Mouse (Mus musculus) megakaryocyte progenitor cell, adult 5-6 weeks (primary cell): ENCODE data around the gene Tmem151a. TPM values are rescaled to one million over a fixed set of nuclear protein-coding genes. Genes with fewer than 3 reads are reported as not detected.

ENCODE experiments used
- ATAC-seq: replicated peaks from 2 replicates; pipeline ENCODE4 v1.8.0; 2016; ENCODE audit warnings: mild to moderate bottlenecking, moderate TSS enrichment, inconsistent platforms; ENCODE audit not compliant: poor library complexity
- total RNA-seq, 2 experiments: library from RNA; stranded (forward) in 1 of 2; stranded (reverse) in 1 of 2; fragments of 157-497, 149-512 nt in 1 of 2; fragments of 200-1000 nt in 1 of 2; gene quantifications; 2 replicates each; pipeline versions ENCODE4 v1.2.3 to v1.2.4; 2015 to 2017

The Tmem151a gene
- total RNA-seq, 2 experiments from 2014 or later, result not detected

DNA sequence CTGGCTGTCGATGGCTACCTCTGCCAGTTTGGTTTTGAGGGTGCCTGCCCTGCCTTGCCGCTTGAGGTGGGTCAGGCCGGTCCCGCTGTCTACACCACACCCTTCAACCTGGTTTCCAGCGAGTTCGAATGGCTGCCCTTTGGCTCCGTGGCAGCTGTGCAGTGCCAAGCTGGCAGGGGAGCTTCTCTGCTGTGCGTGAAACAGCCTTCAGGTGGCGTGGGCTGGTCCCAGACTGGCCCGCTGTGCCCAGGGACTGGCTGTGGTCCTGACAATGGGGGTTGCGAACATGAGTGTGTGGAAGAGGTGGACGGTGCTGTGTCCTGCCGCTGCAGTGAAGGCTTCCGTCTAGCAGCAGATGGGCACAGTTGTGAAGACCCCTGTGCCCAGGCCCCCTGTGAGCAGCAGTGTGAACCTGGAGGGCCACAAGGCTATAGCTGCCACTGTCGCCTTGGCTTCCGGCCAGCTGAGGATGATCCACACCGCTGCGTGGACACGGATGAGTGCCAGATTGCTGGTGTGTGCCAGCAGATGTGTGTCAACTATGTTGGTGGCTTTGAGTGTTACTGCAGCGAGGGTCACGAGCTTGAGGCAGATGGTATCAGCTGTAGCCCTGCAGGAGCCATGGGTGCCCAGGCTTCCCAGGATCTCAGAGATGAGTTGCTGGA lies 16.6 kb downstream of the Tmem151a start:
- ATAC-seq, result no peak

DNA sequence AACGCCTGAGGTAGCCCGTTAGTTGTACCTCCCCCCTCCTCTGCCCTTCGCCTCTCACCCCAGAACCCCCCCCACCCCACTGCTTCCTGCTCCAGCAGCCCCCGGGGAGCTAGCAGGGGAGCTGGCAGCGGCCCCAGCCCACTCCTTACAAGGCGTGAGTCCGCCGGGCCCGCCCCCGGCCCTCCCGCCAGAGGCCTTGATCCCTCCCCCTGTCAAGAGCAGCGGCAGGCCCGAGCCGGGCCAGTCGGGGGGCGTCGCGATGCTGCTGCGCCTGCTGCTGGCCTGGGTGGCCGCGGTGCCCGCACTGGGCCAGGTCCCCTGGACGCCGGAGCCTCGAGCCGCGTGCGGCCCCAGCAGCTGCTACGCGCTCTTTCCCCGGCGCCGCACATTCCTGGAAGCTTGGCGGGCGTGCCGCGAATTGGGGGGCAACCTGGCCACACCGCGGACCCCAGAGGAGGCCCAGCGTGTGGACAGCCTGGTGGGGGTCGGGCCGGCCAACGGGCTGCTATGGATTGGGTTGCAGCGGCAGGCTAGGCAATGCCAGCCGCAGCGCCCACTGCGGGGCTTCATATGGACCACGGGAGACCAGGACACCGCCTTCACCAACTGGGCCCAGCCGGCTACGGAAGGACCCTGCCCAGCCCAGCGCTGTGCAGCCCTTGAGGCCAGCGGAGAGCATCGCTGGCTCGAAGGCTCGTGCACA lies 17.3 kb downstream of the Tmem151a start, which contains the start of gene Cd248:
TSS of gene Cd248 (plus strand) at position 212 of the 703 bp plus-strand sequence.
- no peak for ATAC-seq

DNA sequence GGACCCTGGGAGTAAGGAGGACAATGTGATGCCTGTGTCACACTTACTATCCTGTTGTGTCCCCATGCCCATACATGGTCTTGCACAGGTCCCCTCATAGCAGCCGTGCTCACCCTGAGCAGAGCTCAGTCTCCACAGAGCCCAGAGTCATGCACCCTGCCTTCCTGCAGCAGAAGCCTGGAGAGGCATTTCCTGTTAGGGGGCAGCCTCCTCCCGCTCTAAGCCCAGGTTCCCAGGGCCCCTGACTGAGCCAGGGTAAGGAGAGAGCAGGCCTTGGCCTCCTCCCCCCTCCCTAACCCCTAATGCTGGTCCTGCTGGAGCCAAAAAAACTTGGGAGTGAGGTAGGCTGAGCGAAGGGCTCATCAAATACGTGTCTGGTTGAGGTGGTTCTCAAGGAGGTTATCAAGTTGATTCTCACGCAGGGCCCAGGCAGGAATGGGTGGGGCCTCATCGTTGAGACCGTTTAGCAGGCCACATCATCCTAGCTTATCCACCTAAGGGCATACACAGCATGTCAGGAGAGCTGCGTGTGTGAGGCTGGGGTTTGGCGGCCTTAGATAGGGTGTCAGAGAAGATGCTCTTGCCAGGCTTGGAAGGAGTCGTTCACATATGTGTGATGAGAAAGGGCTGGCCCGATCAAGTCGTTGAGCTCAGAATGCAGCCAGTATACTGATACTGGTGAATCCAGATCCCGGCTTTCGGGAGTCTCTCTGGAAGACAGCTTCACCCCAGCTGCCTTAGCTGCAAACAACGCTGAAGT lies 18.1 kb downstream of the Tmem151a start:
- peak; percentile 85 for ATAC-seq

DNA sequence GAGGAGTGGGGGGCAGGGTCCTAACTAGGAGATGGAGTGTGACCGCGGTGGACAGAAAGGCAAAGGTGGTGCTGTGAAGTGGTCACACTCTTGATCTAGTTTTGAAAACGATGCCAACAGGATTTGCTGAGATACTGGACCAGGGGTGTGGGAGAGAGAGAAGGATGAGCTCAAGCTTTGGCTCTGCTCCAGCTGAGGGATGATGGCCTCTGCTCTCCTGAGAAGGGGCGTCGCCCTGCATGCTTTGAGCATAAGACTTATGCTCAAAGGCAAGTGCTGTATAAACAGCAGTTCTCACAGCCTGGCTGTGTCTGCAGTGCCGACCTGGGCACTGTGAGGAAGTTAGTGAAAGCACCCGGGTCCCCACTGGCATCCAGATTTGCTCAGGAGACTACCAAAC lies 20.2 kb downstream of the Tmem151a start:
- no peak for ATAC-seq

DNA sequence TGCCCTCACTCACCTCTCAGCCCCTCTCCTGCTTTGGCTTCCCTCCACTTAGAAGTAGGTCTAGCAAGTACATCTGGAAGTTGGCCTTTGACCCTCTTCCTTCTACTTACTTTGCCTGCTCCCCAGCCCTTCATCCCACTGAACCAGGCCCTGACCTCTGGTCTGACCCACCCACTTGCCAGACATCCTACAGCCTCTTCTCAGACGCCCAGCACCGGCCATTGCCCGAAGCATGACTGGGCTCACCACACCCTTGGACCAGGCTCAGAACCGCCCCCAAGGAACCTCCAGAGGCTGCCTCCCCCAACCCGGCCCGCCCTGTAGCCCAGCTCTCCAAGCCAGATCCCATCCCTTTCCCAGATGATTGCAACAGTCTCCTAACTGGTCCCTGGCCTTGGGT lies 22.9 kb downstream of the Tmem151a start:
- ATAC-seq, result no peak

DNA sequence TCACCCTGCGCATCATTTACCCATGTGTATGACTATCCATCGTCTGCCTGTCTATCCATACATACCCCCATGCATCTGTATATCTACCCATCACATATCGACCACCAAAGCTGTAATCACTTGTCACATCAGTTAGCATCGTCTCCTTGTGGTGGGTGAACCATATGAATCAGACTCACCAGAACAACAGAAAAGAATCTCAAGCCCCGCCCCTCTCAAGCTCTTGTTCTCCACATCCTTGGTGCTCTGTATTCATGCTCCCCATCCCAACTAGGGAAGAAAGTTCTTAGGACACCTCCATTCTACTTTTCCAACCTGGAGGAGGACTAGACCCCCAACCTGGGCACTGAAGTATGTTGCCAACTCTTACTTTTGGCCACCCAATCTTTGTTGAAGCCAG lies 23.3 kb downstream of the Tmem151a start:
- ATAC-seq, result no peak

DNA sequence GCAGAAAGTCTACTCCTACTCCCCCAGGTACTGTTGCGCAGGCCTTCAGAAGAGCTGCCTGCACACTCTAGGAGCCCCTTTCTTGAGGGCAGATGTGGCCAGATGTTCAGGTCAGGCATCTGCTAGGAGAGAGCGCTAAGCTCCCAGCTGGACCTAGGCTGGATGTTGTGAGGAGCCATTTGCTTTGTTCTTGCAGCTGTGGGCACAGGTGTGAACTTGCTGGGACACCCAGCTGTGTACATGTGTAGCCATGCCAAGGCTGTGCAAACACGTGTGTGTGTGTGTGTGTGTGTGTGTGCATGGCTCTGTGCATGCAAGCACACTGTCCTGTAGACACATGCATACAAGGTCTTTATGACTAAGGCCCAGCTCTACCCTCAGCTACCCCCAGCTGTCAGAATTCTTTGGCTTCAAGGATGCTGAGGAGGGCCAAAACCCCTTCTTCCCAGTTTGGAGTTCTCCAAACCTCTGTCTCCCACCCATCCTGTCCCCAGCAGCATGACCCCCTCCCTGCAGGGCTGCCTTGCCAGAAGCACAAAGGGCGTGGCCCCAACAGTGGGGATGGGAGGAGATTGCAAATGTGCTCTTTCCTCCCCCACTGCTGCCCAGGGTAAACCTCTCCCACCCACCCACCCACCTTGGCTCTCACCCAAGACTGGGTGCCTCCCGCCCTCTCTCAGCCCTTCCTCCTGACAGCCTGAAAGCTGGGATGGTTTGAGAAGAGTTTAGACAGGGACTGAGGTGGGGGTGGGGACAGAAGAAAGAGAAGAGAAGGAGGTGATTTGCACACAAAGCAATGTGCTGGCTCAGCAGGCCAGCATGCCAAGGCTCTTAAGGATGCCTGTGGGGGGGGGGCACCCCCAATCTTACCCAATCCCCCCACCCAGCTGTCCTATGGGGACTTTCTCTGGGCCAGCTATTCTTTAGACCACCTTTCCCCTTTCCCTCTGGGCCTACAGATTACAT lies 24.7 kb downstream of the Tmem151a start:
- no peak for ATAC-seq

DNA sequence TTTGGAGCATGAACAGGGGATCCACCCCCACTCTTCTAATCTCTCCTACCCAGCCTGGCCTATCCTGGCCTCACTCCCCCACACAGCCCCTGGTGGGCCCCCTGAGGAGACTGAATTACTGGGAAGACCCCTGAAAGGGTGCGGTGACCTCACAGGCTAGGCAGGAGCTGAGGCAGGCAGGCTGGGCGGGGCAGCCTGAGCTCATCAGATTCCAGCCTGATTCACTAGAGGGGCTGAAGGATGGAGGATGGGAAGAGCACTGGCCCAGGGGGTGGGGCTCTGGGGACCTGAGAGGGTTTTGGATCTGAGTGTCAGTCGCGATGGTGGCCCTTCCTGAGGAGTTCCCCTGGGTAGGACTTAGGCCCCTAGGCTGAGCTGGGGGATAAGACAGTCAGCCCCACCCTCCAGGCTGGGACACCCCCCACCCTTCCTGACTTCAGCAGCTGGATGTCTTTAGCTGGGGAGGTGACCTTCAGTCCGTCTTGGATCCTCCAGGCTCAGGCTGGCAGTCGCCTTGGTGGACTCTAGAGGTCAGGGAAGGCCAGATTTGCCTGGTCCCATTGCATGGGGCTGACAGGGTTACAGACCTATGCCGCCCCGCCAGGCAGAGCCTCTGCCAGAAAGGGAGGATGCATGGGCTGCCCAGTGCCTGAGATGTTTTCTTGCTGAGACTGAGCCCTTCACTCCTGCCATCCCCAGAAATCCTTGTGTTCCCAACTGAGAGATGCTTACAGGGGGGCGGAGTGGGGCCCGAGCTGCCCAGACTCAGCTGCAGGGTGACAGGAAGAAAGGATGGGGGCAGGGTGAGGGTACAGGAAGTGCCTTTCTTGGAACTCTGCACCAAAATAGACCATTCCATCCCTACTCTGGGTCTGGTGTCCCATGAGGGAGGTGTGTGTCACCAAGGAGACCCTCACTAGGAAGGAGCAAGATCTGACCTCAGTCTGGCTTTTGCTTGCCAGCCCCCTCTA lies 26.2 kb downstream of the Tmem151a start:
- no peak for ATAC-seq

DNA sequence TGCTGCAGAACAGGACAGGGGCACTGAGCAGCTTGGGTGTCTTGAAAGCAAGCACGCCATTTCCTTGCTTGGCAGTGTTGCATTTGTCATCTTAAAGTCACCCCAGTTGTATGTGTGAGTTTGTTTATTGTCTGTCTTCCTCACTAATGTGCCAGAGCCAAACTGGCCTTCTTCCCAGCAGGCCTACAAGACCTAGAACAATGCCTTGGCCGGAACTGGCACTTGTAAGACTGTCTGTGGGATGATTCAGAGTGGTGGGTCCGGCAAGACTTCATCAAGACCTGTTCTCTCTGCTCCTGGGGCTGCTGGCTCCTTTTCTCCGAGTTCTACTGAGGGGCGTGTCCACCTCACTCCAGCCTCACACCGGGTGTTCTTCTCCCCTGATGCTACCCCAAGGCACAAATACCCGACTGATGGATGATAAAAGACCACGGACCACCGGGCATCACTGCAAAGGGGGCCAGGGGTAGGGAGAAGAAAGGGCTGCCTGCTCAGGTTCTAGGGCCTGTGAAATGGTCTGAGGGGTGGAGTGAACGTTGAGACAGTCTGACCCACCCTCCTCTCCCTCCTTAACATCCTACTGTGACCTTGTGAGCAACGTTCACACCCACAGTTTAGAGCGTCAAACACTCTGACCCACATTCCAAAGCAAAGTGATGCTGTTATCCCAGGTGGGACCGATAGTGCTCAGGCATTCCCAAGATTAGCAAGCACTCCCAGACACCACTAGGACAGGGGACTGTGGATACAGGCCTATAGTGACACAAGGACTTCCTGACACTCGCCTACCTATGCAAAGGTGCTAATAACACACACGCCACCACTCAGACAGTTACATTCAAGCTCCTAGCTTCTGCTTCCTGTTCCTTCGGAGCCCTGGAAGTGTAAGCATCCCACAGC lies 27.2 kb downstream of the Tmem151a start:
- ATAC-seq, result no peak

DNA sequence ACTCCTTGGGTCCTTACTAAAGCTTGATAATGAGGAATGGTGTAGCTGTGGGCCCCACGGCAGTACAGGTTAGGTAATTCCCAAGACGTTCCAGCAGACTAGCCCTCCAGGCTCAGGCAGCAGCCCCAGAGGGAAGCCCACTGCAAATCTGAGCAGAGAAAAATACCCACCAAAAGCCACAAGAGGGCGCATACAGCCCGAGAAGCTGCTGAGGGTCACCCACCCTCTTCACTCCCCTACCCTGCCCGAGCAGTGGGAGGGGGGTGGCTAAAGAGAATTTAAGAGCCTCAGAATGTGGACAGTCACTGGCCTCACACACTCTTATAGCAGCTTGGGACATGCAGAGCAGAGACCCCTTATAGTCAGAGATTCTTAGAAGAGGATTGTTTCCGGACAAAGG lies 29.1 kb downstream of the Tmem151a start:
- peak; percentile 57 for ATAC-seq

DNA sequence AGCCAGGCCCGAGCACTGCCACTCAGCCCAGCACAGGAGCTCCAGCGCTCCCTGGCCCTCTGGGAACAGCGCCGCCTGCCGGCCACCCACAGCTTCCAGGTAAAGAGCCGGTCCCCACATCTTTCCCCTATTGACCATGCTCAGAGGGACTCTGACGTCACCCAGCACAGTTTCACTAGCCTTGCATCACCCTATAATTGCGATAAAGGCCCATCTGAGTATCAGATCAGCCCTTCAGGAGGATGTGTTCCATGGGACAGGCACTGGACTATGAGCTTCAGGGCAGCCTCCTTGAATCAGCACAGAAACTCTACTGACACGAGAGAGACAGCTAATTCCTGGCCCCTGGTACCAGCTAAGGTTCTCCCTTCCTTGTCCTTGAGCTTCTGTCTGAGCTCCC lies 31.4 kb downstream of the Tmem151a start:
- ATAC-seq, result peak; percentile 73

DNA sequence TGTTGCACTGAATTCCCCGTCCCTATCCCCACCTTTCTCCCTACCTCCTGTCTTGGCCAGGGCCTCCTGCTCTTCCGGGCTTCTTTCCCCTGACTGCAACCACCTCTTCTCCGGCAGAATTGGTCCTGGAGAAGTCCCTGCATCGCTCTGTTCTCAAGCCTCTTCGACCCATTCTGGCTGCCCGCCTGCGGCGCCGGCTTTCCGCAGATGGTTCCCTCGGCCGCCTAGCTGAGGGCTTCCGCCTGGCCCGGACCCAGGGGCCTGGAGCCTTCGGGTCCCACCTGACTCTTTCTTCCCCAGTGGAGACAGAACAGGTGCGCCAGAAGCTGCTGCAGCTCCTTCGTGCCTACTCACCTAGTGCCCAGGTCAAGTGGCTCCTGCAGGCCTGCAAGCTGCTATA lies 32.5 kb downstream of the Tmem151a start:
- ATAC-seq, result no peak

DNA sequence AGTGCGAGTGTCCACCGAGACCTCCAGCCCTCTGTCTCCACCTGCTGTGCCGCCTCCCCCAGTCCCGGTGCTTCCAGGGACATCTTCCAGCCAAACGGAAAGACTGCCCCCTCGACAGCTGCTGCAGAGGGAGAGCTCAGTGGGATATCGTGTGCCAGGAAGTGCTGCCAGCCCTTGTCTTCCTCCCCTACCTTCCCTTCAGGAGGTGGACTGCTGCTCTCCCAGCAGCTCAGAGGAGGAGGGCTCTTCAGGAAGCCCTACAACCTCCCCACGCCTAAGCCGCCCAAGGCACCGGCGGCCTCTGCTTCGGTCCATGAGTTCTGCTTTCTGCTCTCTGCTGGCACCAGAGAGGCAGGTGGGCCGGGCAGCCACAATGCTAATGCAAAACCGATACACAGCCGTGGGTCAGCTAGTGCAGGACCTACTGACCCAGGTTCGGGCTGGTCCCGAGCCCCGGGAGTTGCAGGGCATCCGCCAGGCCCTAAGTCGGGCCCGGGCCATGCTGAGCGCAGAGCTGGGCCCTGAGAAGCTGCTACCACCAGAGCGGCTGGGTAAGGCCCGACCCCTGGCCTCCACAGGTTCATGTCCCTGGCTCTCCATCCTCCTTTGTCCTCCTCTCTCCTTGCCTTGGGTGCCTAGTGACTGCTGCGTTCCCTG lies 33.0 kb downstream of the Tmem151a start:
- no peak for ATAC-seq

DNA sequence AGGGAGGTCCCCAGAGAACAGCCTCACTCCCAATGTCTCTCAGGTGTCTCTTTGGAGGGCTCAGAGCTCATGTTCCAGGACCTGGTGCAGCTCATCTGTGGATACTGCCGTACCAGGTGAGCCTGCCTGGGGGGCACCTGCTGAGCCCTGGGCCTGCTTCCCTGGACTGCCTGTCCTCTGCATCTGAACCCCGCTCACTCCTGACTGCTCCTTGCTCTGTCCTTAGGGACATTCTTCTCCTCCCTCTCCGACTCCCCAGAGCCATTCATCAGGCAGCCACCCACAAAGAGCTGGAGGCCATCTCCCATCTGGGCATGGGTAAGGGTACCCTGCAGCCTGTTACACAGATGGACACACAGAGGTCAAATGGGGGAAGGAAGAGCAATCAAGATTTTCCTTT lies 33.8 kb downstream of the Tmem151a start:
- no peak for ATAC-seq

DNA sequence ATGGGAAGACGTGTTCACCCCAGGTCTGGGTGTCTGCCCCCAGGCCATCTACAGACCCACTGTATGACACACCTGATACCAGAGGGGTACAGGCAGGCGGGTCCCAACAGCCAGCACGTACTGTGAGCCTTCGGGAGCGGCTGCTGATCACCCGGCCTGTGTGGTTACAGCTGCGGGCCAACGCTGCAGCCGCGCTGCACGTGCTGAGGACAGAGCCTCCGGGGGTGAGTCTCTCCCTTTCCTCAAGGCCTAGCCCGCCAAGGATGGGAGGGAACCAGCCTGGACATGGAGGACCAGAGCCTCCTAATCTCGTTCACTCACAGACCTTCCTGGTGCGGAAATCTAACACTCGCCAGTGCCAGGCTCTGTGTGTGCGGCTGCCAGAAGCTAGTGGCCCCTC lies 34.3 kb downstream of the Tmem151a start:
- peak; percentile 18; the same call in 1 of the 2 replicates for ATAC-seq

DNA sequence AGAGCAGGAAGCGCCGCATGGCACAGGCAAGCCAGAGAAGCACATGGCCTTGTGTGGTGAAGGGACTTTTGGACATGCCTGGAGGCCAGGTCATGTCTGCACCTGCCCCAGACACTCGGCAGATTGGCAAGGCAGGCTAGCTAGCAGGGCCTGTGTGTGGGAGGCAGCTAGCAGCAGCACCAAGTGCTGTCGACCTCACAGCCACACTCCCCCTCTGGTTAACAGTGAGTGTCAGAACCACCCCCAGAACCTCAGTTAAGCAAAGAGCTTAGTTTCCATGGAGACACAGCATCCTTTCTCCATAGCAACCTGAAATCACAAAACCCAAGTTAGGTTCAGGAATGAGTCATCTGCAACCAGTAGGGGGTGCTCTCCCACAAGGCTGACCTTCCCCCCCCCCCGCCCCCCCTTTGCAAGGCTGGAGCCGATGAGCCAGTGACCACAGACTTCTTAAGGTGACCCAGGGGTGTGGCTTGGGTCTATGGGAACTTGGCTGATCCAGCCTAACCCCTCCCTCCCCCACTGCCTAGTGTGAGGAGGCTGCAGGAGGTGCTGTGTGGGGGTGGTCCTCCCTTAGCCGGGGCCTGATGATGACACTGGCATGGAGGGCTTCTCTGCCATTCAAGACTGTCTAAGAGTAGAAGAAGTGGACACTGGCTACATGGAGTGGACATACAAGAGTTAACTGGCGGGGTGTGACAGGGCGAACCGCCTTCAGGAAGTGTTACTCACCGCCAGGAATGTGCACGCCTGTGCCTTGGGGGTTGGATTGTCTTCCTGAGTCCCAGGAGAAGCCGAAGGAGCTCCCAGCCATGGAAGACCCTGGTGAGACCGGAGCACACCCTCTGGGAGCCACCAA lies 35.1 kb downstream of the Tmem151a start, which contains the start of gene Rin1:
TSS of gene Rin1 (plus strand) at position 435 of the 859 bp plus-strand sequence.
- peak; percentile 40 for ATAC-seq

DNA sequence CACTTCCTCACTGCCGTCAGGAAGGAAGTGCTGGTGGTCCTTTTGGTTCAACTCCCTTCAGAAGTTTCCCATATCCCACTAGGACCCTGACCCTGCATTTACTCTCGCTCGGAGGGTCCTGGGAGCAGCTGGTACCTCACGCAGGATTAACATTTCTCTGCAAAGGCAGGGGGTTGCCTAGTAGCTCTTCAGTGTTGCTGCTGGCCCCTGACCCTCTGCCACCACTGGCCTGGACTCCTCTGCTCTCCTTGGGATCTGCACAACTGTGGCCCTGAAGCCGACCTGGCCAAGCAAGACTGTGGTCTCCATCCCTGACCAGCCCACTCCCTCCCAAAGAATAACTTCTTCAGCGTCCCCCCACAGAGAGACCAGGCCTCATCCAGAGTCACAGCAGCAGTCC lies 36.0 kb downstream of the Tmem151a start:
- no peak for ATAC-seq
